Mouse (Mus musculus) kidney, adult 8-10 months (tissue): Measurements from ENCODE around the gene Cast.
A peak's percentile ranks its signal among the peaks of the same experiment; 100 is the strongest.

Experiments
- DNase-seq, 2 experiments: peaks; one replicate each; pipeline ENCODE4 v3.0.0; 2022

Cast gene

GRCm38 (mm10) chr13:74808152-74808929, at the start of gene Cast:
TSS of gene Cast (minus strand) at chr13:74808810.
- DNase-seq, result peak; percentile 24 to 47

- DNase-seq, result peak; percentile 65 to 80
These were observed 45.9 kb upstream of the Cast start for GRCm38 (mm10) chr13:74854338-74855047.

- no peak for DNase-seq
These were observed 42.2 kb upstream of the Cast start for GRCm38 (mm10) chr13:74850823-74851222.

GRCm38 (mm10) chr13:74845886-74846285, 37.3 kb upstream of the Cast start:
- DNase-seq, result no peak

- no peak for DNase-seq
These were observed 25.9 kb upstream of the Cast start for GRCm38 (mm10) chr13:74834543-74834942.

GRCm38 (mm10) chr13:74822095-74822494, 13.5 kb upstream of the Cast start:
- DNase-seq, result no peak

- no peak for DNase-seq
These were observed 7.1 kb upstream of the Cast start for GRCm38 (mm10) chr13:74815753-74816152.

- peak; percentile 65 to 77 for DNase-seq
These were observed 1.0 kb downstream of the Cast start for GRCm38 (mm10) chr13:74807446-74808151.

- DNase-seq, result no peak
These were observed 1.7 kb downstream of the Cast start for GRCm38 (mm10) chr13:74806934-74807333.

GRCm38 (mm10) chr13:74794435-74794834, 14.2 kb downstream of the Cast start:
- DNase-seq, result no peak

- DNase-seq, result no peak
These were observed 20.9 kb downstream of the Cast start for GRCm38 (mm10) chr13:74787681-74788080.

GRCm38 (mm10) chr13:74772151-74772550, 36.5 kb downstream of the Cast start:
- no peak for DNase-seq

GRCm38 (mm10) chr13:74770480-74770879, 38.1 kb downstream of the Cast start:
- peak; percentile 94 to 95 for DNase-seq

GRCm38 (mm10) chr13:74769871-74770270, 38.7 kb downstream of the Cast start:
- DNase-seq, result no peak

- no peak for DNase-seq
These were observed 41.4 kb downstream of the Cast start for GRCm38 (mm10) chr13:74767186-74767585.

GRCm38 (mm10) chr13:74762741-74763140, 45.9 kb downstream of the Cast start:
- no peak for DNase-seq

- DNase-seq, result no peak
These were observed 49.5 kb downstream of the Cast start for GRCm38 (mm10) chr13:74759152-74759551.

- peak in 1 of 2 experiments; percentile 8 for DNase-seq
These were observed 65.4 kb downstream of the Cast start for GRCm38 (mm10) chr13:74743219-74743618.

GRCm38 (mm10) chr13:74736396-74736795, 72.2 kb downstream of the Cast start:
- DNase-seq, result no peak

- no peak for DNase-seq
These were observed 72.8 kb downstream of the Cast start for GRCm38 (mm10) chr13:74735834-74736233.

- no peak for DNase-seq
These were observed 74.9 kb downstream of the Cast start for GRCm38 (mm10) chr13:74733726-74734125.

- DNase-seq, result no peak
These were observed 89.6 kb downstream of the Cast start for GRCm38 (mm10) chr13:74719002-74719401.

- no peak for DNase-seq
These were observed 112.4 kb downstream of the Cast start for GRCm38 (mm10) chr13:74696225-74696624.
